Mouse (Mus musculus): ENCODE measurements around the gene Slc9a6.

DNA sequence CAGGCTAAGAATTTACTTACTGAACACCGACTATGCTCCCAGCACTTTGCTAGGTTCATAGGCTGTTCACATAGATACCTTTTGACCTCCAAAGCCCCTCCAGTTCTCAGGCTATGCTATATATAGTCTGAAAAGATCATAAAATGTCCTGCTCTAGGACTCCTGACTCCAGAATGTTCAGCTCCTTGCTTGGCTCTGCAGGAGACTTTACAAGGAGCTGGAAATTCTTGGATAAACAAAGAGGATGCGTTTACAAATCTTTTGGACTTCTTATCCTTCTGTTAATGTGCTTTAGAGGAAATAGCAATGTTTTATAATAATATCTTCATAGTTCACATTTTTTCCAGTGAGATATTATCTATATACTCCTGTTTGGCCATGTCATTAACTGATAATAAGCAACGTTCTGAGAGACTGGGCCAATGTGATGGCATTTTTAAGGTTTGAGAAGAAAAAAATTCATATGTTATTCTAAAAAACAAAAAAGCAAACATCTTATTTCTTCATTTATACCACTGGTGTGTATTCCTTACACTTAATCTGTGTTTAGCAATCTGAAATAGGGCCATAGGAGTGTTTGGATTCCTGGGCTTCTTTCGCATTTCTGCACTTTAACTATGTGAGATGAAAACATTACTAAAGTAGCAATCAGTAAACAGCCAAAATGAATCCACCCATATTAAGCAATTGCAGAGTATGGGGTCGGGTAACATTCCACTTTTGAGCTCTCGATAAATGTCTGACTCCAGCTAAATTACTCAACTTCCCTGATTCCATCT lies 99.2 kb downstream of the Slc9a6 start:
- no peak for TF ChIP-seq NELFE (IDR thresholded peaks at IDR 0.05; ENCODE audit: low read depth, low read length)
- TF ChIP-seq MYC (IDR thresholded peaks at IDR 0.05; ENCODE audit: low read depth, low read length), result no peak
- TF ChIP-seq POLR2A (IDR thresholded peaks at IDR 0.05; ENCODE audit: low read depth, low read length), result no peak
- TF ChIP-seq EP300 (IDR thresholded peaks at IDR 0.05; ENCODE audit: low read length), result no peak
- TF ChIP-seq ZNF384 (IDR thresholded peaks at IDR 0.05; ENCODE audit: low read depth, low read length), result no peak
- no peak for TF ChIP-seq USF1 (IDR thresholded peaks at IDR 0.05; ENCODE audit: low read depth, low read length)
- no peak for TF ChIP-seq IRF4 (IDR thresholded peaks at IDR 0.05; ENCODE audit: low read depth, low read length)
- TF ChIP-seq CTCF (conservative IDR thresholded peaks at IDR 0.05 in 1 of 2, IDR thresholded peaks at IDR 0.05 in 1 of 2; ENCODE audit: low read depth in 2 of 2, low read length in 2 of 2), result no peak
- TF ChIP-seq POLR2AphosphoS2 (IDR thresholded peaks at IDR 0.05; ENCODE audit: low read depth, low read length), result no peak
- TF ChIP-seq KAT2A (IDR thresholded peaks at IDR 0.05; ENCODE audit: insufficient replicate concordance, low read length), result no peak
- no peak for TF ChIP-seq MEF2A (IDR thresholded peaks at IDR 0.05; ENCODE audit: borderline replicate concordance, low read depth, low read length)
- TF ChIP-seq SMC3 (IDR thresholded peaks at IDR 0.05; ENCODE audit: low read depth, low read length), result no peak
- TF ChIP-seq E2F4 (IDR thresholded peaks at IDR 0.05; ENCODE audit: insufficient replicate concordance, low read depth, low read length), result no peak
